In the genomic region with DNA sequence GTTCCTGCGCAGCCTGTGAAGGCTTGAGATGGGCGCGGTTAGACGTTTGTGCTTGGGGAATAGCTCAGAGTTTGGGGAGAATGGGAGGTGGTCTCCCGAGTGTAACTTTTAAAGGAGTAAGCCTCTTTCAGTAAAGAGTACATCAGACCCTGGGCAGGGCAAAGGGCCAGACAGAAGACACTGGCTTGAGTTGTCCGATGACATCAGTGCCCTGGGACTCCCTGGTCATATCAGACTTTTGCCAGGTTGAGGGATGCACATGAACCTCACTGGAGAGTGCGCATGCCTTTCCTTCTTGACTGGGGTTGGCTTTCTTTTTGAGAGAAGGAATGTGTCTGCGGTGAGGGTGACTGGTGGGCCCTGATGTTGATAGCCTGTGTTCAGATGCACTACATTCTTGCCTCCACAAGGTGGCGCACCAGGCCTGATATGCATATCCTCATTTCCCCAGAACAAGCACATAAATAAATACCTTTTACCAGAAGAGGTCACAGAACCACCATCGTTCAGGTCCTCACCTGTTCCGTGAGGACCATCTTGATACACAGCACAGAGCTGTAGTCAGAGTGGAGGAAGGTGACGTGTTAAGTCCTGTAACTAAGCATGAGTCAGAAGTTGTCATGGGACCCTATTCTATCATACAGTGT, we compare ENCODE assay signal across 9 mouse cellular contexts. TPM values are rescaled to one million over a fixed set of nuclear protein-coding genes. Genes with fewer than 3 reads are reported as not detected.
DNase-seq lines count a peak whose midpoint lies in the region; ATAC-seq and TF ChIP-seq lines count a peak whose summit lies in the region.
"Had no signal": no experiment of that assay in that cellular context is flagged by ENCODE, and none has a peak within 500 bp of the region (broad histone marks: within the 10 kb centered on the region; RNA-seq: fewer than 3 reads in every experiment).

No protein-coding gene starts in this region.

- in situ Hi-C loops in Patski (cut with MboI; ENCODE audit: low pct_unique_long_range_greater_than_20kb) = loop anchor here (5.0 kb wide), 1 partner anchor 585 kb away; no protein-coding TSS in a partner anchor

- intact Hi-C loops in left cerebral cortex, postnatal 10 days (cut with DNase I) = loop anchor here (5.0 to 10.0 kb wide), 3 partner anchors 222 to 595 kb away; a partner anchor contains a TSS

- peak; percentile 40; the same call in 1 of the 2 replicates for ATAC-seq in intestine, embryonic 14.5 days (replicated peaks; ENCODE audit: low FRiP score, low TSS enrichment, low read depth)
- no peak for ATAC-seq in intestine, embryonic 16.5 days
- peak; percentile 31 for ATAC-seq in Patski
- ATAC-seq in hematopoietic stem cell, adult 5-6 weeks (replicated peaks in 1 of 2; ENCODE audit: insufficient read depth in 1 of 2, low FRiP score in 2 of 2, low TSS enrichment in 1 of 2, low read depth in 1 of 2, poor library complexity in 2 of 2, severe bottlenecking in 2 of 2) = peak; percentile 62; a peak in 3 of 4 replicates
- peak; percentile 48; the same call in 1 of the 2 replicates for ATAC-seq in neural tube, embryonic 11.5 days (ENCODE audit: insufficient read depth, low FRiP score, low TSS enrichment)
- ATAC-seq in megakaryocyte, adult 5-6 weeks (ENCODE audit: poor library complexity, severe bottlenecking) = no peak

- no peak for TF ChIP-seq POLR2A in cortical plate, adult 2 months (IDR thresholded peaks at IDR 0.05; ENCODE audit: extremely low read depth, insufficient read depth, low read length)

- H3K4me2 ChIP-seq in intestine, embryonic 14.5 days (ENCODE audit: low read length) = no peak overlapping the region
- H3K4me2 ChIP-seq in intestine, embryonic 16.5 days (ENCODE audit: low read depth, low read length) = no peak overlapping the region
- H3K4me2 ChIP-seq in neural tube, embryonic 11.5 days (ENCODE audit: low read depth) = no peak overlapping the region

- no peak overlapping the region for H3K4me3 ChIP-seq in intestine, embryonic 14.5 days (ENCODE audit: low read depth, low read length)
- no peak overlapping the region for H3K4me3 ChIP-seq in intestine, embryonic 16.5 days (ENCODE audit: low read length)
- H3K4me3 ChIP-seq in cortical plate, adult 2 months (ENCODE audit: insufficient read depth, low read length) = no peak overlapping the region
- no peak overlapping the region for H3K4me3 ChIP-seq in neural tube, embryonic 11.5 days (ENCODE audit: low read depth, low read length)
- H3K4me3 ChIP-seq: erythroblast, embryonic 14.5 days had no signal

- H3K4me1 ChIP-seq in intestine, embryonic 14.5 days (replicated peaks; ENCODE audit: control insufficient read depth, insufficient read depth, low read length) = no peaks in the 10 kb centered on the region
- no peaks in the 10 kb centered on the region for H3K4me1 ChIP-seq in intestine, embryonic 16.5 days (ENCODE audit: control insufficient read depth, insufficient read depth, low read length)
- H3K4me1 ChIP-seq in cortical plate, adult 2 months (ENCODE audit: control insufficient read depth, insufficient read depth, low read length) = no peaks in the 10 kb centered on the region
- no peaks in the 10 kb centered on the region for H3K4me1 ChIP-seq in neural tube, embryonic 11.5 days (ENCODE audit: control insufficient read depth, insufficient read depth, low read length)

- 74% methylated on average over 12 of the region's 12 CpGs for WGBS in intestine, embryonic 14.5 days
- 77% methylated on average over 12 of the region's 12 CpGs for WGBS in intestine, embryonic 16.5 days
- WGBS in neural tube, embryonic 11.5 days = 78% methylated on average over 12 of the region's 12 CpGs

- no peak overlapping the region for H3K27ac ChIP-seq in intestine, embryonic 14.5 days (ENCODE audit: low read depth)
- H3K27ac ChIP-seq in intestine, embryonic 16.5 days (ENCODE audit: low read length) = no peak overlapping the region
- no peak overlapping the region for H3K27ac ChIP-seq in cortical plate, adult 2 months (ENCODE audit: insufficient read depth, low read length)
- H3K27ac ChIP-seq in neural tube, embryonic 11.5 days (ENCODE audit: low read depth, low read length) = no peak overlapping the region

- no peaks in the 10 kb centered on the region for H3K36me3 ChIP-seq in intestine, embryonic 14.5 days (ENCODE audit: control insufficient read depth, insufficient read depth, low read length)
- H3K36me3 ChIP-seq in intestine, embryonic 16.5 days (ENCODE audit: control insufficient read depth, insufficient read depth, low read length) = no peaks in the 10 kb centered on the region
- H3K36me3 ChIP-seq in neural tube, embryonic 11.5 days (ENCODE audit: control insufficient read depth, insufficient read depth, low read length) = no peaks in the 10 kb centered on the region

- POLR2A ChIA-PET in Patski (lab: Charles Lee) = no interaction called here

- peak; percentile 72 for DNase-seq in intestine, embryonic 14.5 days (ENCODE audit: low spot score)
- DNase-seq in Patski (ENCODE audit: low read depth, low spot score) = no peak
- DNase-seq in left cerebral cortex, postnatal 10 days (ENCODE audit: extremely low spot score in 1 of 2, low spot score in 2 of 2) = peak; percentile 24 to 49
- peak; percentile 52 for DNase-seq in neural tube, embryonic 11.5 days (ENCODE audit: low spot score)

- TF ChIP-seq CTCF in Patski (IDR thresholded peaks at IDR 0.05) = peak; percentile 89
- TF ChIP-seq CTCF in cortical plate, adult 2 months (IDR thresholded peaks at IDR 0.05; ENCODE audit: extremely low read depth, insufficient read depth, low read length) = peak; percentile 92

- no peaks in the 10 kb centered on the region for H3K9me3 ChIP-seq in intestine, embryonic 14.5 days (ENCODE audit: control insufficient read depth, low read length)
- H3K9me3 ChIP-seq in intestine, embryonic 16.5 days (ENCODE audit: control insufficient read depth, low read length) = no peaks in the 10 kb centered on the region
- no peaks in the 10 kb centered on the region for H3K9me3 ChIP-seq in neural tube, embryonic 11.5 days (ENCODE audit: control insufficient read depth, low read length)

- CTCF ChIA-PET in Patski (lab: Charles Lee) = interaction anchor here (0.9 to 1.9 kb wide), 6 partner anchors 18 to 1307 kb away, joined by 3 to 11 read pairs (median 4); no protein-coding TSS in a partner anchor

- no peak overlapping the region for H3K9ac ChIP-seq in intestine, embryonic 14.5 days (ENCODE audit: low read length)
- H3K9ac ChIP-seq in intestine, embryonic 16.5 days (ENCODE audit: low read depth, low read length) = no peak overlapping the region
- no peak overlapping the region for H3K9ac ChIP-seq in neural tube, embryonic 11.5 days (ENCODE audit: low read length)

- no peaks in the 10 kb centered on the region for H3K27me3 ChIP-seq in intestine, embryonic 14.5 days (replicated peaks; ENCODE audit: control insufficient read depth, insufficient read depth, low read length)
- H3K27me3 ChIP-seq in intestine, embryonic 16.5 days (replicated peaks; ENCODE audit: control insufficient read depth, insufficient read depth, low read length) = no peaks in the 10 kb centered on the region
- H3K27me3 ChIP-seq in Patski = peaks cover 3% of the 10 kb centered on the region
- H3K27me3 ChIP-seq in neural tube, embryonic 11.5 days (ENCODE audit: control insufficient read depth, insufficient read depth, low read length) = no peaks in the 10 kb centered on the region

RNA-seq across cellular contexts. Expression of a gene that starts 30.7 kb away (rescaled TPM):
- polyA plus RNA-seq in intestine, embryonic 14.5 days (2014; fragmentation: Nextera tagmentation; extraction: Ambion mirVana) = 41.3 and 44.9 TPM in 2 replicates
- 23.4 and 24.1 TPM in 2 replicates for polyA plus RNA-seq in intestine, embryonic 16.5 days (2015; fragmentation: Nextera tagmentation; extraction: Ambion mirVana)
- 41.4 TPM for polyA plus RNA-seq in Patski (2021)
- polyA plus RNA-seq in cortical plate, adult 2 months (2012; rRNA removed) = 96.6 and 101 TPM in 2 replicates
- total RNA-seq in hematopoietic stem cell, adult 5-6 weeks (2017) = 13.0 TPM in 2 replicates
- total RNA-seq in left cerebral cortex, postnatal 10 days (2021) = 10 to 100 TPM; 36.4 to 39.0 TPM
- 96.7 and 104 TPM in 2 replicates for polyA plus RNA-seq in neural tube, embryonic 11.5 days (2014; fragmentation: Nextera tagmentation; extraction: Ambion mirVana)
- 2.7 and 5.0 TPM in 2 replicates for total RNA-seq in megakaryocyte, adult 5-6 weeks (2015)
- 1.1 and 1.6 TPM in 2 replicates for total RNA-seq in megakaryocyte, adult 5-6 weeks (2017)

RNA-seq across cellular contexts. Expression of a gene that starts 54.3 kb away (rescaled TPM):
- 0.43 TPM in 1 of 2 replicates, not detected in the other for polyA plus RNA-seq in intestine, embryonic 14.5 days (2014; fragmentation: Nextera tagmentation; extraction: Ambion mirVana)
- polyA plus RNA-seq in intestine, embryonic 16.5 days (2015; fragmentation: Nextera tagmentation; extraction: Ambion mirVana) = 0.11 and 0.13 TPM in 2 replicates
- not detected for polyA plus RNA-seq in Patski (2021)
- 3.2 and 4.4 TPM in 2 replicates for polyA plus RNA-seq in cortical plate, adult 2 months (2012; rRNA removed)
- total RNA-seq in hematopoietic stem cell, adult 5-6 weeks (2017) = 0.75 TPM in 1 of 2 replicates, not detected in the other
- total RNA-seq in left cerebral cortex, postnatal 10 days (2021) = 1 to 10 TPM; 2.0 to 3.0 TPM
- polyA plus RNA-seq in neural tube, embryonic 11.5 days (2014; fragmentation: Nextera tagmentation; extraction: Ambion mirVana) = 0.40 TPM in 1 of 2 replicates, not detected in the other
- not detected in 2 replicates for total RNA-seq in megakaryocyte, adult 5-6 weeks (2015)
- total RNA-seq in megakaryocyte, adult 5-6 weeks (2017) = not detected in 2 replicates
- polyA plus RNA-seq: erythroblast, embryonic 14.5 days had no signal

Comparison
In these comparisons a context has a peak if more than half of its experiments do, and no peak if none do; other contexts are left out.
1. ATAC-seq: peak in intestine, embryonic 14.5 days (single experiment), Patski (single experiment), hematopoietic stem cell, adult 5-6 weeks (2 of 2) and neural tube, embryonic 11.5 days (single experiment); none in intestine, embryonic 16.5 days (single experiment) and megakaryocyte, adult 5-6 weeks (single experiment).